Mouse (Mus musculus): Measurements from ENCODE around the gene Celsr1. TPM values are rescaled to one million over a fixed set of nuclear protein-coding genes. Genes with fewer than 3 reads are reported as not detected.
"Not testable (repeated sequence)": the region's sequence is repeated elsewhere in the genome, so short reads cannot be mapped to it uniquely, and the experiment has no call there.

Celsr1 gene
- total RNA-seq, 1 experiment from 2014 or later = 3.6 TPM

GRCm38 (mm10) chr15:86065367-86065766 is 31.8 kb upstream of the Celsr1 start:
- ATAC-seq (replicated peaks; ENCODE audit: low read depth, poor library complexity, severe bottlenecking) = no peak

GRCm38 (mm10) chr15:86064850-86065229 is 31.3 kb upstream of the Celsr1 start:
- ATAC-seq (replicated peaks; ENCODE audit: low read depth, poor library complexity, severe bottlenecking) = no peak

GRCm38 (mm10) chr15:86064191-86064849 is 30.7 kb upstream of the Celsr1 start:
- no peak for ATAC-seq (replicated peaks; ENCODE audit: low read depth, poor library complexity, severe bottlenecking)

GRCm38 (mm10) chr15:86061848-86062481 is 28.4 kb upstream of the Celsr1 start:
- no peak for ATAC-seq (replicated peaks; ENCODE audit: low read depth, poor library complexity, severe bottlenecking)

GRCm38 (mm10) chr15:86061221-86061620 is 27.6 kb upstream of the Celsr1 start:
- ATAC-seq (replicated peaks; ENCODE audit: low read depth, poor library complexity, severe bottlenecking) = no peak

- no peak for ATAC-seq (replicated peaks; ENCODE audit: low read depth, poor library complexity, severe bottlenecking)
These were observed 27.0 kb upstream of the Celsr1 start for GRCm38 (mm10) chr15:86060581-86060980.

GRCm38 (mm10) chr15:86059835-86060380 is 26.3 kb upstream of the Celsr1 start:
- ATAC-seq (replicated peaks; ENCODE audit: low read depth, poor library complexity, severe bottlenecking) = no peak

GRCm38 (mm10) chr15:86058931-86059834 is 25.6 kb upstream of the Celsr1 start:
- peak; percentile 49 for ATAC-seq (replicated peaks; ENCODE audit: low read depth, poor library complexity, severe bottlenecking)

GRCm38 (mm10) chr15:86058394-86058915 is 24.9 kb upstream of the Celsr1 start:
- ATAC-seq (replicated peaks; ENCODE audit: low read depth, poor library complexity, severe bottlenecking) = peak; percentile 6; the same call in 1 of the 2 replicates

- no peak for ATAC-seq (replicated peaks; ENCODE audit: low read depth, poor library complexity, severe bottlenecking)
These were observed 24.3 kb upstream of the Celsr1 start for GRCm38 (mm10) chr15:86057908-86058307.

- 0 out of 2 replicates have a peak, but pooled peaks have one; percentile 6 for ATAC-seq (replicated peaks; ENCODE audit: low read depth, poor library complexity, severe bottlenecking)
These were observed 23.8 kb upstream of the Celsr1 start, which contains the start of gene Gramd4 for GRCm38 (mm10) chr15:86057413-86057812. TSS of gene Gramd4 (plus strand) at chr15:86057695.

GRCm38 (mm10) chr15:86056221-86056760 is 22.7 kb upstream of the Celsr1 start:
- ATAC-seq (replicated peaks; ENCODE audit: low read depth, poor library complexity, severe bottlenecking) = peak; percentile 23

- not testable (repeated sequence) for ATAC-seq (replicated peaks; ENCODE audit: low read depth, poor library complexity, severe bottlenecking)
These were observed 21.3 kb upstream of the Celsr1 start for GRCm38 (mm10) chr15:86054861-86055260.

- ATAC-seq (replicated peaks; ENCODE audit: low read depth, poor library complexity, severe bottlenecking) = peak; percentile 37; the same call in 1 of the 2 replicates
These were observed 20.4 kb upstream of the Celsr1 start for GRCm38 (mm10) chr15:86053890-86054536.

- no peak for ATAC-seq (replicated peaks; ENCODE audit: low read depth, poor library complexity, severe bottlenecking)
These were observed 18.4 kb upstream of the Celsr1 start for GRCm38 (mm10) chr15:86051878-86052478.

GRCm38 (mm10) chr15:86051152-86051551 is 17.6 kb upstream of the Celsr1 start:
- ATAC-seq (replicated peaks; ENCODE audit: low read depth, poor library complexity, severe bottlenecking) = peak; percentile 82

- peak; percentile 37 for ATAC-seq (replicated peaks; ENCODE audit: low read depth, poor library complexity, severe bottlenecking)
These were observed 16.7 kb upstream of the Celsr1 start for GRCm38 (mm10) chr15:86050170-86050743.

GRCm38 (mm10) chr15:86049510-86049909 is 15.9 kb upstream of the Celsr1 start:
- ATAC-seq (replicated peaks; ENCODE audit: low read depth, poor library complexity, severe bottlenecking) = no peak

All from common myeloid progenitor, adult 5-6 weeks (primary cell).